9 mouse cellular contexts compared by ENCODE assay signal in genomic region chr4:98796591-98797341, GRCm38 (mm10). TPM values are rescaled to one million over a fixed set of nuclear protein-coding genes. Genes with fewer than 3 reads are reported as not detected.
DNase-seq lines count a peak whose midpoint lies in the region; ATAC-seq lines count a peak whose summit lies in the region.
"Had no signal": no experiment of that assay in that cellular context is flagged by ENCODE, and none has a peak within 500 bp of the region (broad histone marks: within the 10 kb centered on the region; RNA-seq: fewer than 3 reads in every experiment).

No protein-coding gene starts in this region.

- H3K27ac ChIP-seq in kidney, embryonic 15.5 days, result peak overlapping the region; percentile 85
- H3K27ac ChIP-seq in heart, embryonic 13.5 days (replicated peaks), result peak overlapping the region; percentile 79
- peak overlapping the region; percentile 87 for H3K27ac ChIP-seq in lung, embryonic 16.5 days (ENCODE audit: low read length)
- H3K27ac ChIP-seq: midbrain, embryonic 12.5 days had no signal

- peaks cover 35% of the 10 kb centered on the region for H3K4me1 ChIP-seq in kidney, embryonic 15.5 days
- peaks cover 28% of the 10 kb centered on the region for H3K4me1 ChIP-seq in heart, embryonic 13.5 days
- H3K4me1 ChIP-seq in lung, embryonic 16.5 days (replicated peaks; ENCODE audit: control insufficient read depth, insufficient read depth, low read length), result peaks cover 42% of the 10 kb centered on the region

- H3K27me3 ChIP-seq in kidney, embryonic 15.5 days, result no peaks in the 10 kb centered on the region
- no peaks in the 10 kb centered on the region for H3K27me3 ChIP-seq in heart, embryonic 13.5 days (replicated peaks)
- H3K27me3 ChIP-seq in lung, embryonic 16.5 days (ENCODE audit: control insufficient read depth, insufficient read depth, low read depth, low read length), result no peaks in the 10 kb centered on the region
- H3K27me3 ChIP-seq: midbrain, embryonic 12.5 days had no signal

- H3K9ac ChIP-seq in kidney, embryonic 15.5 days, result no peak overlapping the region
- no peak overlapping the region for H3K9ac ChIP-seq in heart, embryonic 13.5 days
- H3K9ac ChIP-seq in lung, embryonic 16.5 days (ENCODE audit: low read length), result 0 out of 2 replicates have a peak overlapping the region, but pooled peaks have one; percentile 24
- H3K9ac ChIP-seq: midbrain, embryonic 12.5 days had no signal

- peak; percentile 50; the same call in 1 of the 2 replicates for ATAC-seq in kidney, embryonic 15.5 days (replicated peaks; ENCODE audit: low FRiP score)
- no peak for ATAC-seq in heart, embryonic 13.5 days (ENCODE audit: extremely low read depth, insufficient number of reproducible peaks, low FRiP score, low TSS enrichment)
- peak; percentile 69 for ATAC-seq in lung, embryonic 16.5 days (ENCODE audit: low read depth)

- WGBS in kidney, embryonic 15.5 days, result 52% methylated on average over 11 of the region's 11 CpGs
- 50% methylated on average over 11 of the region's 11 CpGs for WGBS in heart, embryonic 13.5 days
- WGBS in lung, embryonic 16.5 days, result 45% methylated on average over 11 of the region's 11 CpGs

- H3K9me3 ChIP-seq in kidney, embryonic 15.5 days (replicated peaks), result no peaks in the 10 kb centered on the region
- no peaks in the 10 kb centered on the region for H3K9me3 ChIP-seq in heart, embryonic 13.5 days
- no peaks in the 10 kb centered on the region for H3K9me3 ChIP-seq in lung, embryonic 16.5 days (ENCODE audit: control insufficient read depth, low read length)
- H3K9me3 ChIP-seq: midbrain, embryonic 12.5 days had no signal

- H3K4me3 ChIP-seq in kidney, embryonic 15.5 days (replicated peaks), result no peak overlapping the region
- H3K4me3 ChIP-seq in heart, embryonic 13.5 days, result no peak overlapping the region
- no peak overlapping the region for H3K4me3 ChIP-seq in lung, embryonic 16.5 days (ENCODE audit: low read length)
- H3K4me3 ChIP-seq: midbrain, embryonic 12.5 days had no signal

- no peak for DNase-seq in kidney, adult 18-20 months
- DNase-seq in brain, adult 2 months (ENCODE audit: low read depth, low spot score), result peak; percentile 59
- DNase-seq in thymus, postnatal 14 days, result no peak
- DNase-seq in adipocyte (ENCODE audit: low spot score), result no peak
- no peak for DNase-seq in urinary bladder, adult 2 months (ENCODE audit: low spot score)

- no peaks in the 10 kb centered on the region for H3K36me3 ChIP-seq in kidney, embryonic 15.5 days
- no peaks in the 10 kb centered on the region for H3K36me3 ChIP-seq in heart, embryonic 13.5 days
- no peaks in the 10 kb centered on the region for H3K36me3 ChIP-seq in lung, embryonic 16.5 days (ENCODE audit: control insufficient read depth, insufficient read depth, low read length)
- H3K36me3 ChIP-seq: midbrain, embryonic 12.5 days had no signal

- H3K4me2 ChIP-seq in kidney, embryonic 15.5 days, result 0 out of 2 replicates have a peak overlapping the region, but pooled peaks have one; percentile 16
- peak overlapping the region; percentile 27 for H3K4me2 ChIP-seq in heart, embryonic 13.5 days
- peak overlapping the region; percentile 22; the same call in 1 of the 2 replicates for H3K4me2 ChIP-seq in lung, embryonic 16.5 days (ENCODE audit: low read depth, low read length)
- H3K4me2 ChIP-seq: midbrain, embryonic 12.5 days had no signal

RNA-seq across cellular contexts. Expression of gene Kank4, which starts 20.6 kb away (rescaled TPM):
- polyA plus RNA-seq in kidney, embryonic 15.5 days (2015; fragmentation: Nextera tagmentation; extraction: Ambion mirVana), result 2.0 and 2.1 TPM in 2 replicates
- polyA plus RNA-seq in heart, embryonic 13.5 days (2015; fragmentation: Nextera tagmentation; extraction: Ambion mirVana), result 0.57 and 0.70 TPM in 2 replicates
- 2.5 and 3.3 TPM in 2 replicates for polyA plus RNA-seq in lung, embryonic 16.5 days (2015; fragmentation: Nextera tagmentation; extraction: Ambion mirVana)
- polyA plus RNA-seq in urinary bladder, adult 2 months (2012; rRNA removed), result 2.2 TPM in 2 replicates

RNA-seq across cellular contexts. Expression of gene I0C0044D17Rik, which starts 26.9 kb away (rescaled TPM):
- not detected in 2 replicates for polyA plus RNA-seq in kidney, embryonic 15.5 days (2015; fragmentation: Nextera tagmentation; extraction: Ambion mirVana)
- polyA plus RNA-seq in heart, embryonic 13.5 days (2015; fragmentation: Nextera tagmentation; extraction: Ambion mirVana), result not detected in 2 replicates
- polyA plus RNA-seq in lung, embryonic 16.5 days (2015; fragmentation: Nextera tagmentation; extraction: Ambion mirVana), result not detected in 2 replicates
- polyA plus RNA-seq in urinary bladder, adult 2 months (2012; rRNA removed), result not detected in 2 replicates
- polyA plus RNA-seq: midbrain, embryonic 12.5 days had no signal
